Mouse (Mus musculus) E14TG2a.4 (cell line): Measurements from ENCODE around the gene Mid1ip1.

Experiments
- CTCF ChIP-seq: conservative IDR thresholded peaks from 2 replicates; pipeline ENCODE4 v1.5.1; 2014; ENCODE audit warnings: low read length
- NANOG ChIP-seq: IDR thresholded peaks from 2 replicates; pipeline ENCODE4 v1.6.1; 2014; ENCODE audit warnings: borderline replicate concordance, low read length, mixed read lengths
- POU5F1 ChIP-seq: IDR thresholded peaks from 2 replicates; pipeline ENCODE4 v1.6.1; 2014; ENCODE audit warnings: low read length, borderline replicate concordance

GRCm38 (mm10) chrX:10716917-10717763 is 2.3 kb downstream of the Mid1ip1 start:
- no peak for TF ChIP-seq CTCF
- TF ChIP-seq POU5F1 = no peak
- TF ChIP-seq NANOG = no peak
